Mouse (Mus musculus) lung, postnatal 0 days (tissue): ENCODE results near the gene Fars2.

Experiments used
- CTCF ChIP-seq: IDR thresholded peaks from 2 replicates; pipeline ENCODE4 v1.5.1; 2016; ENCODE audit warnings: antibody characterized with exemption, mild to moderate bottlenecking
- EP300 ChIP-seq: IDR thresholded peaks from 2 replicates; pipeline ENCODE4 v1.6.1; 2016; ENCODE audit warnings: antibody characterized with exemption, mild to moderate bottlenecking, control low read depth

GRCm38 (mm10) chr13:36553247-36553642, 436.0 kb downstream of the Fars2 start:
- TF ChIP-seq CTCF = no peak
- no peak for TF ChIP-seq EP300
